Mouse (Mus musculus): ENCODE measurements around the gene Il12a. TPM values are rescaled to one million over a fixed set of nuclear protein-coding genes. Genes with fewer than 3 reads are reported as not detected.
A peak's percentile ranks its signal among the peaks of the same experiment; 100 is the strongest.

Il12a gene
- polyA plus RNA-seq, 1 experiment from 2014 or later = 0.14 TPM

DNA sequence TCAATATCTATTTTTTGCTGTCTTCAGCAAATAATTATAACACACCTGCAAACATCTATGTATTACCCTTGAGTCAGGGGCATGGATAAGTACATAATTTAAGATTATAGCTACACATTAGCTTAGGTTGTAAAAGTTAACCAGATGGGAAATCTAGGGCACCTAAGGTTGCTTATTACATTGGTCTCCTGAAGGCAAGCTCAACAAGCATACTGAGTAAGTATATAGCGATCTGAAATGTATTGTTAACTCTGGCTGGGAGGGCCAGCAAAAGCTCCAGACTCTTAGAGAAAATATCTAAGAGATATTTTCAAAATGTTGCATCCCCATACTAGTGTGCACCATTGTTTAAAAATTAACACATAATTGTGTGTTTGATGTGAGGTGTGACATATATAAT, 22.6 kb upstream of the Il12a start:
- Histone ChIP-seq H3K9ac (no peak overlapping the region), H3K36me3 (no peaks in the 10 kb centered on the region), H3K4me3 (no peak overlapping the region), H3K4me2 (replicated peaks) (no peak overlapping the region), H3K4me1 (0 out of 2 replicates have a peak, but pooled peaks cover 3% of the 10 kb centered on the region), H3K27me3 (peaks cover 8% of the 10 kb centered on the region; the same call in 1 of the 2 replicates), H3K9me3 (no peaks in the 10 kb centered on the region), H3K27ac (no peak overlapping the region)
- no peak for ATAC-seq (ENCODE audit: low FRiP score, low read depth)
- 67% methylated on average over 1 of the region's 1 CpGs for WGBS

DNA sequence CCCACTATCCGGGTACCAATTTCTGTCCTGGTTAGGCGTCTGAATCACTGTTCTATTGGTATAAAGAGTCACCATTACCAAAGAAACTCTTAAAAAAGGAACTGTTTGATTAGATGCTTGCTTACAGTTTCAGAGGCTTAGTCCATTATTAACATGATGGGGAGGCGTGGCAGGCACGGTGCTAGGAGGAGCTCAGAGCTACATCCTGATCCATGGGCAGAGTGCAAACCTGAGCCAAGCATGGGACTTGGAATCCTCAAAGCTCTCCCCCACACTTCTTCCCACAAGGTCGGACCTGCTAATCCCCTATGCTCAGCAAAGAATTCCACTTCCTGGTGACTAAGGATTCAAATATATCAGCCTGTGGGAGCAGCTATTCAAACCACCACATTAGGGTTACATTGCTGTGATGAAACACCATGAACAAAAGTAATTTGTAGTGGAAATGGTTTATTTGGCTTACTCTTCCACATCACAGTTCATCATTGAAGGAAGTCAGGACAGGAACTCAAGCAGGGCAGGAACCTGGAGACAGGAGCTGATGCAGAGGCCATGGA, 20.9 kb upstream of the Il12a start:
- Histone ChIP-seq H3K27me3 (peaks cover 8% of the 10 kb centered on the region; the same call in 1 of the 2 replicates), H3K4me3 (no peak overlapping the region), H3K9me3 (no peaks in the 10 kb centered on the region), H3K27ac (no peak overlapping the region), H3K36me3 (no peaks in the 10 kb centered on the region), H3K9ac (no peak overlapping the region), H3K4me2 (replicated peaks) (no peak overlapping the region), H3K4me1 (0 out of 2 replicates have a peak, but pooled peaks cover 3% of the 10 kb centered on the region)
- ATAC-seq (ENCODE audit: low FRiP score, low read depth) = no peak
- WGBS = 78% methylated on average over 5 of the region's 5 CpGs

DNA sequence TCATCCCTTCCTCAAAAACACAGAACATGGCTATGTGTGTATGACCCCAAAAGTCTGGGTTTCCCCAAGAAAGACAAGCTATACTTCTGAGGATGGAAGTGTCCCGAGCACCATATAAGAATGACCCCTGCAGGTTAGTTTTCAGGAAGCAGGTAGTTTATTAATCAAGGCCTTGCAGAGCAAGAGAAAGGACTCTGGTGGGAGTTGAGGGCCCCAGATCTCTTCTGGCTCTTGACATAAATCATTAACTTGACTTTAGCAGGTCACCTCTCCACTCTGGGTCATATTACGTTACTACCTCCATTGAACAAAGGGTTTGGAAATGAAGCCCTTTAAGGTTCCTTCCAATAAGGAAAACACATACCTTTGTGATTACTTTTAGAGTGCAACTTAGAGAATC, 15.7 kb upstream of the Il12a start:
- 59% methylated on average over 2 of the region's 2 CpGs for WGBS
- H3K36me3 ChIP-seq = no peaks in the 10 kb centered on the region

DNA sequence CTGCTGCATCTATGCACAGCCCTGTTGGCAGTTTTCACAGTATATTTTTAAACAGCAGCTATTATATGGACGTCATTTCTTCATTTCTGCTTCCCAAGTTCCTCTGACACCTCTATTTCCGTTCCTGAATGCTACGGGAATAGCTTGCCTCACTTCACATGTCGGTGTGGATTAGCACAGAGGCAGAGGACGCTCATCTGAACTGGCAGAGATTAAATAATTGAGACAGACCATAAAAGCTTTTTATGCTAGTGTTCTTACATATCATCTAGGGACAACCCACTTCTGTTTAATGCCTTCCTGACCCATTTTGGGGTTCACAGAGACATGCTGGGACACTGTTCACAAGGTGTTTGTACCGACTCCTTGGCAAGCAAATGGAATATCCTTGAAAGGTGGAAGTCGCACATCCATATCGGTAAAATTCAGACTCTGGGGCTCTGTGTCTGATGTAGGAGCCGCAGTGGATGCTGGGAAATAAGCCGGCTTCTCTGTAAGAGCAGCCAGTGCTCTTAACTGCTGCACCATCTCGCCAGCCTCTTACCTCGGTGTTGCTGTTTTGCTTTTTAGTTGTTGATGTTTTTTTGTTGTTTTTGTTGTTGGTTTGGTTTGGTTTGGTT, 15.1 kb upstream of the Il12a start:
- no peaks in the 10 kb centered on the region for H3K36me3 ChIP-seq
- H3K4me3 ChIP-seq = no peak overlapping the region
- H3K9me3 ChIP-seq = no peaks in the 10 kb centered on the region
- ATAC-seq (ENCODE audit: low FRiP score, low read depth) = no peak
- H3K4me2 ChIP-seq (replicated peaks) = no peak overlapping the region
- no peak overlapping the region for H3K9ac ChIP-seq
- H3K27ac ChIP-seq = no peak overlapping the region
- no peaks in the 10 kb centered on the region; the same call in 1 of the 2 replicates for H3K4me1 ChIP-seq
- no peaks in the 10 kb centered on the region for H3K27me3 ChIP-seq
- WGBS = 87% methylated on average over 12 of the region's 12 CpGs

More for the DNA sequence above, 15.7 kb upstream of the Il12a start:
- Histone ChIP-seq H3K27ac (no peak overlapping the region), H3K4me2 (replicated peaks) (no peak overlapping the region), H3K9me3 (no peaks in the 10 kb centered on the region), H3K4me3 (no peak overlapping the region), H3K27me3 (no peaks in the 10 kb centered on the region), H3K4me1 (no peaks in the 10 kb centered on the region; the same call in 1 of the 2 replicates), H3K9ac (no peak overlapping the region)
- ATAC-seq (ENCODE audit: low FRiP score, low read depth) = no peak

DNA sequence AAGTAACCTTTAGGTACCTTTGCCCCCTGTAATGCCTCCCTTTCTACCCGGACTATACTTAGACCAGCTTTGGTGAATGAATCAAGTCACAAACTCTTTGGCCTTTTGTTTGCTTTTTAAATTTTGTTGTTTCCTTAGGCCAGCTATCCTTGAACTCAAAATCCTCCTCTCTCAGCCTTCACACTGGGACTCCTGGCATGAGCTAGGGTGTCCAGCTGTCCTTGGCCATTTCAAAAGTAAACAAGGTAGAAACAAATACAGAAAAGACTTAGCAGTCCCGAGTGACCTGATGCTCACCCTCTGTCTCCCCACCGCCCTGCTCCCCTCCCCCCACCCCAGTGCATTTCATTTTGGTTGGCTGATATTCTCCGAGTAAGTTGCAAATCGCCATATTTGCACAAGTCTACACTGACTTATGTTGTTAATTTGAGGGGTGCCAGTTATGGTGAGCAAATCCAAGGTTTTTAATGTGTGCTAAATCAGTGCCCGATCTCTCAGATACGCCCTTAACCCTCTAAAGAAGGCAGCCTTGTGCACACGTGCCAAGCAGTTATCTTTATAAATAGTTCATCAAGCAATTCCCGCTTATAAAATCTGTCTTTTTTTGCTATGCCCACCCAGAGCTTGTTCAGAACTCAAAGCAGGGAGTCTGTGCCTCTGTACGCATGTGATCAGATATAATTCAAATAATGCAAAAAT, 14.3 kb upstream of the Il12a start:
- no peaks in the 10 kb centered on the region for H3K36me3 ChIP-seq
- no peaks in the 10 kb centered on the region for H3K27me3 ChIP-seq
- H3K4me3 ChIP-seq = no peak overlapping the region
- ATAC-seq (ENCODE audit: low FRiP score, low read depth) = no peak
- H3K4me1 ChIP-seq = no peaks in the 10 kb centered on the region; the same call in 1 of the 2 replicates
- WGBS = 74% methylated on average over 10 of the region's 10 CpGs
- H3K9me3 ChIP-seq = no peaks in the 10 kb centered on the region
- no peak overlapping the region; the same call in 1 of the 2 replicates for H3K4me2 ChIP-seq (replicated peaks)
- H3K27ac ChIP-seq = no peak overlapping the region
- H3K9ac ChIP-seq = no peak overlapping the region

DNA sequence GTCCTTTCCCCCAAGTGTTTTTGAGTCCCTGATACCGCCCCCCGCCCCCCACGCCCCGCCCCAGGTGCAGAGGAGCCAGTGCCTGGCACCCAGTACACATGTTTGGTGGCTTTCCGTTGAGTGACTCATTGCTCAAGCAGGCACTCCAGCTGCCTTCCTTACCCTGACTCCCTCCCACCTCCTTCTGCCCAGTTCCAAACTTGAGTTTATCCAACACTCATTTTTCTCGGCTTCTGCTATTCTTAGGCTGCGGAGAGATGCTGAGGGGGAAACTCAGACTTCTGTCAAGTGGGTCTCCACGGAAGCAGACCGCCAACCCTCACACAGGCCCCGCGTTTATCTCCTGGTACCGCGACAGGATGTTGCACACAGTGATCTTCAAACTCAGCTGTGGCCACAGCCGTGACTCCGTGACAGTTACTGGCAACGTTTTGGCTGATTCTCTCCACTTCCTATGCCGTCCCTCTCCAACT, 13.6 kb upstream of the Il12a start:
- Histone ChIP-seq H3K36me3 (no peaks in the 10 kb centered on the region), H3K4me3 (no peak overlapping the region), H3K9me3 (no peaks in the 10 kb centered on the region), H3K4me1 (no peaks in the 10 kb centered on the region; the same call in 1 of the 2 replicates), H3K27ac (no peak overlapping the region), H3K4me2 (replicated peaks) (peak overlapping the region; percentile 48), H3K27me3 (no peaks in the 10 kb centered on the region), H3K9ac (no peak overlapping the region)
- 48% methylated on average over 17 of the region's 17 CpGs for WGBS
- ATAC-seq (ENCODE audit: low FRiP score, low read depth) = no peak

DNA sequence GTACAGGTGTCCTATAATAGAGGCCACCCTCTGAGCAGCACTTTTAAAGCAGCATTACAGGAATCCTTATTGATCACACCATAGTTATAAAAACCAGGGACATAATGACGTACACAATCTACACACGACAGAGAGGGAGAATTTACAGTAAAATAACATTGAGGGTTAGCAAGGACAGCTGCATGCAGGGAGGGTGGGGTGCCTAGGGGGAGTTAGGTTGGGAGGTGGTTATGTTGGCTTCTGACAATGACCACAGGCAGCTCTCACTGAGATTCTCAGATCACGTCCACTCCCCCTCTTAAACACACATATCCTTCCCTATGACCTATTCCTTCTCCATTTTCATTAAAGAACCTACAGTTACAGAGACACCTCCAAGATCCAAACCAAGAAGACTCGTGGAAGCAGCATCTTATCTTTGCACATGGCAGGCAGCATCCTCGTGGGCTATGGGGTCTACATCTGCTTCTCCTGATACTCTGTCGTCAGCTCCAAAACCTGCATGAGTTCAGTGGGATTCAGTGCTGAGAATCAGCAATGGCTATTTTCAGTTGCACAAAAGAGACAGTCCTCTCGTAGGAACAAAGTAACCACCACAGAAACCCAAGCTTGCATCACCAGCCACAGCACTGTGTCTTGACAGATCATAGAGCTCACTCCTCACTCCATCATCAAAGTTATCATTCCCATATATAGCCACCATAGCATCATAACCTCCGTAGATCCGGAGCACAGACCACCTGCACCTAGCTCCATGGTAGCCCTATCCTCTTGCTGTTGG, 11.4 kb upstream of the Il12a start:
- H3K4me1 ChIP-seq = no peaks in the 10 kb centered on the region; the same call in 1 of the 2 replicates
- no peaks in the 10 kb centered on the region for H3K9me3 ChIP-seq
- no peak overlapping the region for H3K4me3 ChIP-seq
- H3K36me3 ChIP-seq = no peaks in the 10 kb centered on the region
- H3K27ac ChIP-seq = no peak overlapping the region
- no peak for ATAC-seq (ENCODE audit: low FRiP score, low read depth)
- H3K4me2 ChIP-seq (replicated peaks) = no peak overlapping the region
- no peaks in the 10 kb centered on the region for H3K27me3 ChIP-seq
- WGBS = 84% methylated on average over 9 of the region's 9 CpGs
- no peak overlapping the region for H3K9ac ChIP-seq

DNA sequence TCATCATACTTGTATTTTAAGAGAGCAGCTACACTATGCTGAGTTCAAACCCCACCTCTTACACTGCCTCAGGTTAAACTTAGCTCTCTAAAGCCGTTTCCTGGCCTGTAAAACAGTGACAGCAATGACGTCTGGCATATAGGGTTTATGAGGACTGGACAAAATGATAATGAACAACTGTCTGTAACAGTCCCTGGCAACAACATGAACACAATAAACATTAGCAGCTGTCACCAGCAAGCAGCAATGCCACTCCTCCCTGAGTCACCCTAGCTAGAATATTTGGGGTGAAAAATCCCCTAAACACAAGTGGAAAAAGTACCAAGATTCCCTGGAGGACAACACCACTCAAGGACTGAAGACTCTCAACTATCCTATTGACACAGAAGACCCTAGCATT, 6.9 kb upstream of the Il12a start:
- ATAC-seq (ENCODE audit: low FRiP score, low read depth) = no peak

DNA sequence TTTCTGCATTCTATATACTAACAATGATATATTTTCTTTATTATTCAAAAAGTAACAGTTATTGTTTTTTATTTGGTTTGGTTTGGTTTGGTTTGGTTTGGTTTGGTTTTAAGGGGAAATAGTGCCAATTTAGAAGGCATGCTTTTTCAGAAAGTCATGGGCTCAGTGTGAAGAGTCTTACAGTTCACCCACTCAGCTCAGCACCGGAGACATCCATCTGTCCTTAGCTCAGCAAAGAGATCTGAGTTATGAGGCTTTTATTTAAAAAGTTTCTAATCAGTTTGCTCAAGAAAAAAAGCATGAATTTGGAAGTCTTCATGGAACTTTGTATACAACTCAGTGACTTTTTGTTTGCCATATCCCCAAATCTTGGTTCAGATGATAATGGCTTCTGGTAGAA, 6.2 kb upstream of the Il12a start:
- Histone ChIP-seq H3K4me3 (no peak overlapping the region), H3K27me3 (no peaks in the 10 kb centered on the region), H3K4me2 (replicated peaks) (no peak overlapping the region), H3K36me3 (no peaks in the 10 kb centered on the region), H3K27ac (no peak overlapping the region), H3K4me1 (no peaks in the 10 kb centered on the region), H3K9ac (no peak overlapping the region), H3K9me3 (no peaks in the 10 kb centered on the region)
- no peak for ATAC-seq (ENCODE audit: low FRiP score, low read depth)
- WGBS = 93% methylated on average over 1 of the region's 1 CpGs

More for the DNA sequence above, 6.9 kb upstream of the Il12a start:
- no peak overlapping the region for H3K27ac ChIP-seq
- no peaks in the 10 kb centered on the region for H3K9me3 ChIP-seq
- H3K27me3 ChIP-seq = no peaks in the 10 kb centered on the region
- H3K36me3 ChIP-seq = no peaks in the 10 kb centered on the region
- H3K9ac ChIP-seq = no peak overlapping the region
- no peak overlapping the region for H3K4me2 ChIP-seq (replicated peaks)
- no peaks in the 10 kb centered on the region for H3K4me1 ChIP-seq
- 21% methylated on average over 2 of the region's 2 CpGs for whole genome bisulfite sequencing
- no peak overlapping the region for H3K4me3 ChIP-seq

DNA sequence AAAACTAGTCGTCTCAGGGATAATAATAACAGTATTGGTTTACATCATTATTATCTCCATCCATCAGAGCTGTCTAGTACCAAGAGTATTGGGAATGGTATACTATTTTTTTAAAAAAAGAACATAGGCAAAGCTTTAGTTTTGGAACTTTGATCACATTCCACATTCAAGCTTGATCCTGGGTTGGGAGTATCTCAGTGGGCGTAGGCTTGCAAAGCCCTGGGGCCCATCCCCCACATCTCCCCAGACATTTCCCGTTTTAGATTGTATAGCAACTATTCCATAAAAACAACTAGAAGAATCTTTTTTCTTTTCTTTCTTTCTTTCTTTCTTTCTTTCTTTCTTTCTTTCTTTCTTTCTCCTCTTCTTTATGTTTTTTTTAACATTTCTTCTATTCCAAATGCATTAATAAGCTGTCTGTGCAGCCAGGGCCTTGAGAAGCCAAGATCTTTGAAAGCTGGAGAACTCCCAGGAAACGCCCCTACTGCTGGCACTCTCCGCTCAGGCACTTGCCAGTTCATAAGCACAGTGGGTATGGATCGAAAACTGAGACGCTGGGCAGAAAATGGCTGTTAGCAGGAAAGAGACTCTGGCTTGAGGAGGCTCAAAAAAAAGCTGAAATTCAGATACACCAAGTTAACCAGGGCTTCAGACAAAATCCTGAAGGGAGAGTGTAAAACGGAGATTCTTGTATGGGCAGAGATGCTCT, 3.4 kb upstream of the Il12a start:
- WGBS = 73% methylated on average over 8 of the region's 8 CpGs
- no peaks in the 10 kb centered on the region for H3K9me3 ChIP-seq
- ATAC-seq (ENCODE audit: low FRiP score, low read depth) = no peak
- no peak overlapping the region for H3K27ac ChIP-seq
- H3K4me3 ChIP-seq = no peak overlapping the region
- H3K27me3 ChIP-seq = no peaks in the 10 kb centered on the region
- no peaks in the 10 kb centered on the region for H3K36me3 ChIP-seq
- H3K4me2 ChIP-seq (replicated peaks) = no peak overlapping the region
- no peak overlapping the region for H3K9ac ChIP-seq
- peaks cover under 1% of the 10 kb centered on the region; the same call in 1 of the 2 replicates for H3K4me1 ChIP-seq

DNA sequence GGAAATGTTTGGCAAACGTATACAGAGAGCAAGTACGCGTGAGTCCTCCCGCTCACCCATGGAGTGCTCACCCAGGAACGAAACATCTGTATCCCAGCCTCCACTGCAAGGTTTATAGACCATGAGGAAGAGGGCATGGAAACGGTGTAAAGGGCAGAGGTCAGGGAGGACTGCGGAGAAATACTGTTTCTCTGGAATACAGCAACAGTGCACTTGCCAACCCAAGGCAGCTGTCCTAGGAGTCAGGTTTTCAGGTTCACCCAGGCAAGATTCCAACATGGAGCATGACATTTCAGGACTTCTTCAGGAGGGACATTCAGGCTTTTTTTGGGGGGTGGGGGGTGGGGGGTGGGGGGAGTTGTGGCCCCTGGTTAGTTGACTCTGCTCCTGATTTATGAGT, 1.1 kb upstream of the Il12a start:
- no peaks in the 10 kb centered on the region for H3K36me3 ChIP-seq
- H3K27ac ChIP-seq = no peak overlapping the region
- H3K4me1 ChIP-seq = peaks cover 19% of the 10 kb centered on the region
- no peak for ATAC-seq (ENCODE audit: low FRiP score, low read depth)
- H3K4me2 ChIP-seq (replicated peaks) = no peak overlapping the region
- H3K4me3 ChIP-seq = no peak overlapping the region
- no peak overlapping the region for H3K9ac ChIP-seq
- 59% methylated on average over 7 of the region's 7 CpGs for WGBS
- H3K9me3 ChIP-seq = no peaks in the 10 kb centered on the region
- no peaks in the 10 kb centered on the region for H3K27me3 ChIP-seq
